Mouse (Mus musculus) small intestine, adult 10 weeks (tissue): ENCODE data around the gene Gm3854. TPM values are rescaled to one million over a fixed set of nuclear protein-coding genes. Genes with fewer than 3 reads are reported as not detected.

Experiments
- polyA plus RNA-seq: library from polyadenylated mRNA; stranded (reverse); fragments of 350-450 nt; fragmentation: Illumina TruSeq; extraction: RNeasy Lipid Tissue Mini Kit (QIAGEN cat#74804); gene quantifications from one replicate; pipeline ENCODE4 v1.2.3, GENCODE M21; 2014; ENCODE audit warnings: low replicate concordance

Gene Gm3854
- polyA plus RNA-seq = not detected

DNA sequence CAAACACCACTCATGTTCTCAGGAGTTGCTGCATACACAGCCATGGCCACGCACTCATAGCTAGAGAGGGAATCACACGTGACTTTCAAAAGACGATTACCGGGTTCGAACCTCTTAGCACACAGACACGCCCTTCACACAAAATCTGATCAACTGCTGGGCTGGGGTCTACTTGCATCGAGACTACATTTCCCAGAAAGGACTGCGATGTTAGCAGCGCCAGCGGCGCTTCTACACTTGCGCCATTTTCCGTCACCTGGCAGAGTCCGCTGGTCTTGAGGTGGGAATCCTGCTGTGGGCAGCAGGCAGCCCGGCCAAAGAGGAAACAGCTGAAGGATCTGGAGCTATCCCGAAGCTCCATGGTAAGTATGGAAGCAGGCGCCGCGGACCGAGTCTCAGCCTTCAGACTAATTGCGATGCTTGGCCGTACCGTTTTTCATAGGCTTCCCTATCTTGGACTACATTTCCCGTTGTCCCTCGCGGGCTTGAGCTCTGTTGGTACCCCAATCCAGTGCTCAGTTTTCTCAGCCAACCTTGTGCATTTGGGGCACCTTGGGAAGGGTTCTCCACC, at the start of gene Gm3854:
Gene Gm3854, plus strand, starts transcription at position 259 of the 571 bp plus-strand sequence.

DNA sequence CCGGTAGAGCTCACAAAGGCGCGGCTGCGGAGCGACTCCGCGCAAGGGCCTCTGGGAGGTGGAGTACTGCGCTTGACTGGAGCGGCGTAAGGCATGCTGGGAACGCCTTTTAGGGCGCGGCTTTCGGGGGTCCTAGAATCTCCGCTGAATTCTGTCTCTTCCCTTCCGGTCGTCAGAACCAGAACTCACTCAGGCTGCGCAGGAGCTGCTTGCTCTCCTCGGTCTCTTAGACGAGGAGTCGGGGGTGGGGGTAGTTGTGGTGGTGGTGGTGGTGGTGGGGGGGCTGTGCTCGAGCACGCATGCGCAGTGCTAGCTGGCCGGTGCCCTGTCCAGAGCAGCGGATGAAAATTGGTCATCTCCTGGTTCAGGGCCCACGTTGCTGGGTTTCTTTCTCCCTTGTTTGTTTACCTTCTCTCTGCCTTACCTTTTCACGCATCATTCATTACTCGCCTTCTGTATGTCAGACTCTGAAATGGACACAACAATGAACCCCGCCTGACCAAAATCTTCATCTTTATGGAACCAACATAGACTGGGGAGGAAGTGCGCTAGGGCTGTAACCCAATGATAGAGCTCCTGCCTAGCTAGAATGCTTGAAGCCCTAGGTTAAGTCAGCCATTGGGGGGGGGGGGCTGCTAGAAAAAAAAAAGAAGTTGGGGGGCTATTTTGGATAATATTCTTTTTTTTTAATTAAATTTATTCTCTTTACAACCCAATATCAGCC, 12.2 kb upstream of the Gm3854 start, which contains the start of gene Zfp583:
Gene Zfp583, minus strand, starts transcription at position 53 of the 724 bp plus-strand sequence.

GRCm38 (mm10) chr7:6363047-6363488, 19.5 kb downstream of the Gm3854 start, which contains the start of gene Zfp78:
TSS of gene Zfp78 (plus strand) at chr7:6363280.

DNA sequence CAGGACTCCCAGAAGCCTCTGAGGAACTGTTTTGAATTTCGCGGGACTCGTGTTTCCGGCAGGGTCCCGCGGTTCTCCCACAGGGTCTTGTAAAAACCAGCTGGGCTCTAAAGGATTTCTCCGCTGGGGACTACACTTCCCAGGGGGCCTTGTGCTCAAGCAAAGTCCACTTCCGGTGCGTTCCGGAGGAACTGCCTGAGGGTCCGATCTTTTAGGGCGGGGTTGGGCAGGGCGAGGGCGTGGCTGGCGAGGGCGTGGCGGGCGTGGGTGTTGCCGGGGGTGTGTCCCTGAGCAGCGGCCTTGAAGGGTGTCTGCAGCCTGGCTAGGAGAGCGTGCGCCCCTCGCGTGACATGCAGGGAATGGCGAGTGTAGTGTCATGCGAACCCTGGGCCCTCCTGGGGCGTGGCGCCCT, 39.5 kb downstream of the Gm3854 start, which contains the start of gene Zfp28:
Gene Zfp28, plus strand, starts transcription at position 252 of the 412 bp plus-strand sequence.

DNA sequence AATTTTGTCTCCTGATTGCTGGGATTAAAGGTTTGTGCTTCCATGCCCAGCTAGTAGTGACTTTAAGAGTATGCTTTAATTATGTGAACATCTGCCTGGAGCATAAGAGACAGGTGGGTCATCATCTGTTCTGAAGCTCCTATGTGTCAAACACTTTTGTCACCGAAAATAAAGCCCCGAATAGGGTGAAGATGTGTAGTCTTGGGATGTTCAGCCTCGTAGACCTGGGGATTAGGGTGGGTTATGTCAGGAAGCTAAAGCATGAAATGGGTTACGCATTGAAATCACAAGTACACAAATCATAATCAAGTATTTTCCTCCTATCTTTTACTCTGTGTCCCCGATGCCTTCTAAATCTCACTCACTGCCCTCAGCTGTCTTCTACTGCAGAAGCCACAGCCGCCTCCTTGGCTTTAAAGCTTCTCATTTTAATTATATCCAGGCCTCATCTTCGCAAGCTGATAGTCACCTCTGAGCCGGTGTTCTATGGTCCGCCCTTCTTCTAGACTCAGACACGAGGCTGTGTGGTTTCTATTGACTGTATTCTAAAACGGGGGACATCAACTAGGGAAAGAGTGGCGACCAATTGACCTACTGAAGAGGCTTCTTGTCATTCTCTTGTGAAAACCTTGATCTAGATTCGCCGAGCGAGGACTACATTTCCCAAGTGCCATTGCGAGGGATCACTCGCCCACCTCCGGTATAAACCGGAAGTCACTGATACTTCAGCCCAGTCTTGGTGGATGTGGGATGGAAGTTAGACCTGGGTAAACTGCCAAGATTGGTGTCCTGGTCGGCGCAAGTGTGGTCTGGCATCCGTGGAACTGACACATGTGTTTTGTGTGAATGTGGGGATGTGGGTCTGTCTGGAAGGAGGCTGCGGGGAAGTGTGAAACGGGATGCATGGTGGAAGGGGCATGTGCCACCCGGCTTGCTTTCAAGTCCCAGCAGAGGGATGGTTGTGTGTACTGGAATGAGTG, 54.7 kb downstream of the Gm3854 start, which contains the start of gene Smim17:
Gene Smim17, plus strand, starts transcription at position 720 of the 980 bp plus-strand sequence.

Other genes starting within 250 kb of the Gm3854 start
- 3.9 TPM for gene Zfp787, start 187.8 kb upstream of the Gm3854 start, polyA plus RNA-seq
- 2.0 TPM for gene Zfp444, start 171.5 kb upstream of the Gm3854 start, polyA plus RNA-seq
- gene Galp, start 146.7 kb upstream of the Gm3854 start, polyA plus RNA-seq = not detected
- gene Zscan5b, start 121.5 kb upstream of the Gm3854 start, polyA plus RNA-seq = not detected
- not detected for gene Epp13, start 91.0 kb upstream of the Gm3854 start, polyA plus RNA-seq
- 3.2 TPM for gene Zfp667, start 57.2 kb upstream of the Gm3854 start, polyA plus RNA-seq
- gene Zfp583, start 12.5 kb upstream of the Gm3854 start, polyA plus RNA-seq = 2.0 TPM
- 2.0 TPM for gene Zfp78, start 19.5 kb downstream of the Gm3854 start, polyA plus RNA-seq
- 7.4 TPM for gene Zfp28, start 39.5 kb downstream of the Gm3854 start, polyA plus RNA-seq
- gene Smim17, start 55.0 kb downstream of the Gm3854 start, polyA plus RNA-seq = not detected
- gene Gm20715, start 66.5 kb downstream of the Gm3854 start, polyA plus RNA-seq = not detected
- not detected for gene Olfr1344, start 94.9 kb downstream of the Gm3854 start, polyA plus RNA-seq
- not detected for gene Olfr1336, start 112.4 kb downstream of the Gm3854 start, polyA plus RNA-seq
- not detected for gene Olfr1346, start 123.3 kb downstream of the Gm3854 start, polyA plus RNA-seq
- not detected for gene Olfr5, start 143.2 kb downstream of the Gm3854 start, polyA plus RNA-seq
- gene Olfr1347, start 156.0 kb downstream of the Gm3854 start, polyA plus RNA-seq = not detected
- gene Olfr1348, start 165.0 kb downstream of the Gm3854 start, polyA plus RNA-seq = not detected
- gene Olfr1349, start 179.2 kb downstream of the Gm3854 start, polyA plus RNA-seq = not detected
- not detected for gene Olfr1350, start 221.1 kb downstream of the Gm3854 start, polyA plus RNA-seq